Mouse (Mus musculus) granulocyte monocyte progenitor cell, adult 5-6 weeks (primary cell): ENCODE data around the gene Bad. TPM values are rescaled to one million over a fixed set of nuclear protein-coding genes. Genes with fewer than 3 reads are reported as not detected.

Source experiments
- ATAC-seq: replicated peaks from 2 replicates; pipeline ENCODE4 v1.8.0; 2016; ENCODE audit warnings: mild to moderate bottlenecking, moderate TSS enrichment, inconsistent platforms; ENCODE audit not compliant: poor library complexity, severe bottlenecking
- total RNA-seq, 2 experiments: library from RNA; stranded (forward) in 1 of 2; stranded (reverse) in 1 of 2; fragments of 200-712, 200-1000 nt in 1 of 2; fragments of >200 nt in 1 of 2; fragmentation: Nextera tagmentation in 1 of 2; gene quantifications; 2 replicates each; pipeline ENCODE4 v1.2.3; 2014 to 2017

Gene Bad
- total RNA-seq, 2 experiments from 2014 or later, result 34.5 to 69.0 TPM

- ATAC-seq, result peak; percentile 62
These were observed 8.0 kb upstream of the Bad start for GRCm38 (mm10) chr19:6933436-6934194.

- ATAC-seq, result no peak
These were observed 7.3 kb upstream of the Bad start, which contains the start of gene Kcnk4 for GRCm38 (mm10) chr19:6934195-6934977. Gene Kcnk4 (minus strand): TSS chr19:6934515.

GRCm38 (mm10) chr19:6936299-6936698 lies 5.4 kb upstream of the Bad start:
- no peak for ATAC-seq

DNA sequence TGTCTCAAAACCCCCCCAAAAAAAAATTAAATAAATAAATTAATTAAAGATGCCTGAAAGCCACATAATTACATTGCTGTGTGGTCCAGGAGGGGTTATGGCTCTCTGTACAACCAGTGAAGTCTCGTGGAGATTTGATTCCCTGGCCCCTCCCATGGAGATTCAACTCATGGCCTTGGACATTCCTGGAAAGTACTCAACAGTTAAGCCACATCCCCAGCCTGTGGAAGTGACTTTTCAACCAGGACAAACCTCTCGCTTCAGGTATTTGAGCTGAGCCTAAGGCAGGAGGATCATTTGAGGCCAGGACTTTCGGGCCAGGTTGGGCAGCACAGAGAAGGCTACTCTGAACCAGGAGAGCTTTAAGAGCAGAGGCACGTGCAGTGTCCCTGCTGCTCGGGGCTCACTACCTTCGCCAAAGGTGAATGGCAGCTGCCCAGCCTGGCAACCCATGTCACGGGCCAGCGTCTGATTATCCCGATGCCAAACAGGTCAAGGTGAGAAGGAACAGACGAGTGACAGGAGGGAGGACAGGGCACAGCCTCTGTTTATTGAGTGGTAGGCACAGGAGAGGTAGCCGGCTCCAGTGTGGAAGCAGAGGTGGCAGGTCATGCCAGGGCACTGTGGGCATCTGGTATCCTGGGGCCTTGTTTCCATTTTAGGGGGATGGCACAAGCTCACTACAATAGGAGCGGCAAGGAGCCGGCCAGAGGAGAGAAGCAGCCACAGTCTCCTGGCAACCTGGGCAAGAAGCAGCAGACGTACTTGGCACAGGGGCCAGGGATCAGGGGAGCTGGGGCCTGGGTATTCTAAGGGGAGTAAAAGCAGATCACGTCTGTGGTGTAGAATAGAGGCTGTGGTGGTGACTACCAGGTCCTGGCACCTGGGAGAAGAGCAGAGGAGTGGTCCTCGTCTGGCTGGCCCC lies 3.9 kb upstream of the Bad start:
- ATAC-seq, result no peak

- ATAC-seq, result no peak
These were observed 2.3 kb upstream of the Bad start for GRCm38 (mm10) chr19:6939106-6940002.

DNA sequence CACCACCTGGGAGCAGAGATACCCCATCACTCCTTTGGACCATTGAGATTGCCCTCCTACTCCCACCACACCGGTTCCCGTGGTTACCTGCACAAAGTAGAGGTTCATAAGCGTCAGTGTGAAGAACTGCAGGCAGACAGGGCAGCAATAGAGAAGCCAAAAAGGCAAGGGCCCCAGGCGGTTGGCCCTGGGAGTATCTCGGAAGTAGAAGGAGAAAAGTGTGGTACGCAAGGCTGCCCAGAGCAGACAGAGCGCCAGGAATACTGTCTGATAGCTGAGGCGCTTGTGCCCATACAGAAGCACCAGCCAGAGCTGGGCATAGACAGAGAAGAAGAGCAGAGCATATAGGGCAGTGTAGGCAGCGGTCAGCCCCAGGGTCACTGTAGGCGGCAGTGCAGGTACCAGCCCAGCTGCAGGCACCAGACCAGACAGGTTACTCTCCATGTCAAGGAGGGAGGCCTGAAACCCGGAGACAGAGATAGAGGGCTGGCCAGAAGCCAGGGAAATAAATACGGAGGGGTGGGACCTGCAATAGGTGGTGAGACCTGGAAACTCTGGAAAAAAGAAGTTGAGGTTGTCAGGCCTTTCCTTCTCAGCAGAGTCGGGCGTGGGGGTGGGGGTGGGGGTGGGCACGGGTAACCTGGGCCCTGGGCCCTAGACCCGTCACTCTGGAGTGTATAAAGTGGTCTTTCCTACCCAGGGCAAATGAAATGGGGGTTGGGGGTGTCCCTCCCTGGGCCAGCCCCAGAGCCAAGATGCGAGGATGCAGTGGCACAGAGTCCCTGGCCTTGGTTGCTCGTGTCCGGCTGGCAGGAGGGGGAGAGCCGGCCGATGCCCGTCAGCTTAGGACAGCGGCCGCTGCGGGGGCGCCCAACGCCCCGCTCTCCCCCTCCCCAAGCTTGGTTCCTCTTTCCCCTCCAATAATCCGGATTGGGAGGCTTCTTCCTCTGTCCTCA lies 987 bp upstream of the Bad start:
- no peak for ATAC-seq

- peak; percentile 72 for ATAC-seq
These were observed 609 bp downstream of the Bad start, which contains the start of gene Gpr137 for GRCm38 (mm10) chr19:6942249-6942691. Gene Gpr137 (minus strand): TSS chr19:6942480.

GRCm38 (mm10) chr19:6942764-6943163 lies 1.1 kb downstream of the Bad start:
- ATAC-seq, result no peak

GRCm38 (mm10) chr19:6943709-6944108 lies 2.0 kb downstream of the Bad start:
- ATAC-seq, result no peak

DNA sequence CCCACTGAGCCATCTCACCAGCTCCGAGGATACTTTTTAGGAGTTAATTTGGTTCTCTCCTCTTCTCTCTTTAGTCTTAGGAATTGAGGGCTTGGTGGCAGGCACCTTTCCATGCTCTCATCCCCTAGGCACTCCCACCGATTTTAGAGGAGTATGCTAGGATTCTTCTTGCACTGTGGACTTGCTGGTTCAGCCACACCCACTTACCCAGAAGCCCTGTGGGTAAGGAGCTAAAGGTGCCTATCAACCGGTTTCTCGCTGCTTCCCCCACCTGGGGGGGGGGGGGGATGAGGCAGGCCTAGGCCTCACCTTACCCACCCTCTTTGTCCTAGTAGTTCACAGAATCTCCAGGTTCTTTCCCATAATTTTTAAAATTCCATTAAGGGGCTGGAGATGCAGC lies 6.1 kb downstream of the Bad start:
- ATAC-seq, result no peak

- ATAC-seq, result no peak
These were observed 6.5 kb downstream of the Bad start for GRCm38 (mm10) chr19:6948186-6948585.

DNA sequence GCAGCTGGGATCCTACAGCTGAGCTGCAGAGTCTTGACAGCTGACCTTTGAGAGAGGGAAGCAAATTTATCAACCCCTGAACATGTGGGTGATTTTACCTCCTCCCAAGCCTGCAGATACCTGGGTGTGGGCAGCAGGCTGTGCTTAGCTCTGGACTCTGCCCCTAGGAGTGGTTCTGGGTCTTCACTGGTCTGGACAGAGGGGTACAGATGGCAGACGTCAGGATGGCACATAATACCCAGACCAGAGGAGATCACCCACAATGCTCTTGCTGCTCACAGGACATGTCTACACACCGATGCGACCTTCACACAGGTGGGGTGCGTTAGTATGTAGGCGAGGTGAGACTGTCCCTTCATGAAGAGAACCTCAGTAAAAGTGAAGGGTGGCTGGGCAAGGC lies 7.9 kb downstream of the Bad start:
- no peak for ATAC-seq

GRCm38 (mm10) chr19:6949951-6950350 lies 8.3 kb downstream of the Bad start:
- ATAC-seq, result no peak

DNA sequence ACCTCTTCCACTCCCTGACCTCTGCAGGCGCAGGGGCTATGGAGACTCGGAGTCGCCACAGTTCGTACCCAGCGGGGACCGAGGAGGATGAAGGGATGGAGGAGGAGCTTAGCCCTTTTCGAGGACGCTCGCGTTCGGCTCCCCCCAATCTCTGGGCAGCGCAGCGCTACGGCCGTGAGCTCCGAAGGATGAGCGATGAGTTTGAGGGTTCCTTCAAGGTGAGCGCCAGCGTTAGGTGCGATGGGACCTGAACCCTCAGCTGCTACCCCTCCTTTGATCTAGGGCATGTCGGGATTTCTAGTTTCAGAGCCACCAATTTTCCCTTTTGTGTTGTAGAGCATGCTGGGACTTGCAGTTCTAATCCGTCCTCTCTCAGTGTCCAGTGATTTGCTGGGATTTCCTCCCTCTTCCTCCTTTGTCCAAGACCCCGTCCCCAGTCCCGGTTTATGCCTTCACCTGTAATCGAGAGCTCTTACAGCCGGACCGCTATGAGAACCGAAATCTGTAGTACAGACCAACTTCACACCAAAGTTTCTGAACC lies 9.0 kb downstream of the Bad start:
- 0 out of 2 replicates have a peak, but pooled peaks have one; percentile 12 for ATAC-seq

DNA sequence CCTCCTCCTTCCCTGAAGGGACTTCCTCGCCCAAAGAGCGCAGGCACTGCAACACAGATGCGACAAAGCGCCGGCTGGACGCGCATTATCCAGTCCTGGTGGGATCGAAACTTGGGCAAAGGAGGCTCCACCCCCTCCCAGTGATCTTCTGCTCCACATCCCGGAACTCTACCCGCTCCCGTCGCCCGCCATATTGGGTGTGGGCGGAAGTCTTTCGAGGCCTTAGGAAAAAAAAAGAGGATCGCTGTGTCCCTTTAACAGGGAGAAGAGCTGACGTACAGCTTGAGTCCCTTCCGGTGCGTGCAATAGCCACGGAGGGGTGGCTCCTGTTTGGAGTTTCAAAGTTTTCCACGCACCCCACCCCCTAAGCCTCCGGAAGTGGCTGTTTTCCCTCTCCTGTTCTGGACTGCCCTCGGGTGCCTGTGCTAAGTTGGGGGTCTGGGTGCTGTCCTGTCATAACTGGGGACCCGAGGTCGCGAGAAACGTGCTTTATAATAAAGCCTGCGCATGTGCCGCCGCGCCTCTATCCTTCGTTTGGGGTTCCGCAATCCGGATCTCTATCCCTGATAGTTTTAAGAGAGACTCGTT lies 9.8 kb downstream of the Bad start:
- peak; percentile 84 for ATAC-seq

GRCm38 (mm10) chr19:6951994-6952711 lies 10.5 kb downstream of the Bad start:
- peak; percentile 18; the same call in 1 of the 2 replicates for ATAC-seq

GRCm38 (mm10) chr19:6952712-6953037 lies 11.0 kb downstream of the Bad start:
- ATAC-seq, result no peak
